Mouse (Mus musculus): Measurements from ENCODE around the gene Acot5.
"Not testable (repeated sequence)": the region's sequence is repeated elsewhere in the genome, so short reads cannot be mapped to it uniquely, and the experiment has no call there.

The Acot5 gene

GRCm38 (mm10) chr12:84068986-84069385, at the start of gene Acot5:
Gene Acot5, plus strand, starts transcription at chr12:84069325.
- DNase-seq (ENCODE audit: low spot score): no peak

- DNase-seq (ENCODE audit: low spot score): not testable (repeated sequence)
Observed at GRCm38 (mm10) chr12:84020528-84020927, 48.6 kb upstream of the Acot5 start.

GRCm38 (mm10) chr12:84022266-84022665, 46.9 kb upstream of the Acot5 start:
- not testable (repeated sequence) for DNase-seq (ENCODE audit: low spot score)

GRCm38 (mm10) chr12:84023052-84023745, 45.9 kb upstream of the Acot5 start:
- DNase-seq (ENCODE audit: low spot score): no peak

- no peak for DNase-seq (ENCODE audit: low spot score)
Observed at GRCm38 (mm10) chr12:84025888-84026287, 43.2 kb upstream of the Acot5 start.

GRCm38 (mm10) chr12:84028328-84028727, 40.8 kb upstream of the Acot5 start:
- not testable (repeated sequence) for DNase-seq (ENCODE audit: low spot score)

GRCm38 (mm10) chr12:84029043-84029442, 40.1 kb upstream of the Acot5 start:
- not testable (repeated sequence) for DNase-seq (ENCODE audit: low spot score)

GRCm38 (mm10) chr12:84030659-84031332, 38.3 kb upstream of the Acot5 start:
- DNase-seq (ENCODE audit: low spot score): peak; percentile 39

GRCm38 (mm10) chr12:84032854-84033253, 36.3 kb upstream of the Acot5 start:
- no peak for DNase-seq (ENCODE audit: low spot score)

GRCm38 (mm10) chr12:84033302-84033701, 35.8 kb upstream of the Acot5 start:
- DNase-seq (ENCODE audit: low spot score): not testable (repeated sequence)

- no peak for DNase-seq (ENCODE audit: low spot score)
Observed at GRCm38 (mm10) chr12:84034108-84034507, 35.0 kb upstream of the Acot5 start.

GRCm38 (mm10) chr12:84038241-84038640, 30.9 kb upstream of the Acot5 start, which contains the start of gene Acot4:
Gene Acot4, plus strand, starts transcription at chr12:84038379.
- DNase-seq (ENCODE audit: low spot score): peak; percentile 12

GRCm38 (mm10) chr12:84038691-84039111, 30.4 kb upstream of the Acot5 start, which contains the start of gene Gm49366:
Gene Gm49366, plus strand, starts transcription at chr12:84038935.
- not testable (repeated sequence) for DNase-seq (ENCODE audit: low spot score)

- DNase-seq (ENCODE audit: low spot score): no peak
Observed at GRCm38 (mm10) chr12:84042248-84042647, 26.9 kb upstream of the Acot5 start.

- DNase-seq (ENCODE audit: low spot score): no peak
Observed at GRCm38 (mm10) chr12:84044045-84044444, 25.1 kb upstream of the Acot5 start.

GRCm38 (mm10) chr12:84046906-84047305, 22.2 kb upstream of the Acot5 start:
- DNase-seq (ENCODE audit: low spot score): no peak

GRCm38 (mm10) chr12:84050744-84051143, 18.4 kb upstream of the Acot5 start:
- DNase-seq (ENCODE audit: low spot score): not testable (repeated sequence)

GRCm38 (mm10) chr12:84051937-84052474, 17.1 kb upstream of the Acot5 start, which contains the start of gene Acot3:
Gene Acot3, plus strand, starts transcription at chr12:84052144.
- no peak for DNase-seq (ENCODE audit: low spot score)

- no peak for DNase-seq (ENCODE audit: low spot score)
Observed at GRCm38 (mm10) chr12:84052609-84053008, 16.5 kb upstream of the Acot5 start.

GRCm38 (mm10) chr12:84053173-84053572, 16.0 kb upstream of the Acot5 start:
- DNase-seq (ENCODE audit: low spot score): no peak

GRCm38 (mm10) chr12:84053679-84054391, 15.3 kb upstream of the Acot5 start:
- no peak for DNase-seq (ENCODE audit: low spot score)

- no peak for DNase-seq (ENCODE audit: low spot score)
Observed at GRCm38 (mm10) chr12:84060946-84061345, 8.2 kb upstream of the Acot5 start.
